Mouse (Mus musculus) T-cell, adult 2 months (primary cell): Measurements from ENCODE around the gene Rexo5.

Experiments used
- DNase-seq: peaks from one replicate; pipeline ENCODE4 v3.0.0; 2022; ENCODE audit warnings: low spot score

Gene Rexo5

DNA sequence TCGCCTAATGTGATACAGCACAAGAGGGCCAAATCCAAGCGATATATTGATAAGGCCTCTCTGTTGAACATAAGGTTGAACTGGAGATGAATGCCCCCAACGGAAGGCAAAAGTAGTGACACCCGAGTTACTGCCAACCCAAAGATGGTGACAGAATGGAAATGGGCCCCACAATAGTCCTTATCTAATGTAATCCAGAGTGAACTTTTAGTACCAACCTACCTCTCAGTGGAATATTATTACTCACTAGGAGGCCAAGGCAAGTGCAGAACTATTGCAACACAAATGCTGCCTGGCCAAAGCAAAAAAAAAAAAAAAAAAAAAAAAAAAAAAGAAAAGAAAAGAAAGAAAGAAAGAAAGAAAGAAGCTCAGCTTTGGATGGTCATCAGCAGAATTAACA lies 98.9 kb downstream of the Rexo5 start:
- DNase-seq = no peak

DNA sequence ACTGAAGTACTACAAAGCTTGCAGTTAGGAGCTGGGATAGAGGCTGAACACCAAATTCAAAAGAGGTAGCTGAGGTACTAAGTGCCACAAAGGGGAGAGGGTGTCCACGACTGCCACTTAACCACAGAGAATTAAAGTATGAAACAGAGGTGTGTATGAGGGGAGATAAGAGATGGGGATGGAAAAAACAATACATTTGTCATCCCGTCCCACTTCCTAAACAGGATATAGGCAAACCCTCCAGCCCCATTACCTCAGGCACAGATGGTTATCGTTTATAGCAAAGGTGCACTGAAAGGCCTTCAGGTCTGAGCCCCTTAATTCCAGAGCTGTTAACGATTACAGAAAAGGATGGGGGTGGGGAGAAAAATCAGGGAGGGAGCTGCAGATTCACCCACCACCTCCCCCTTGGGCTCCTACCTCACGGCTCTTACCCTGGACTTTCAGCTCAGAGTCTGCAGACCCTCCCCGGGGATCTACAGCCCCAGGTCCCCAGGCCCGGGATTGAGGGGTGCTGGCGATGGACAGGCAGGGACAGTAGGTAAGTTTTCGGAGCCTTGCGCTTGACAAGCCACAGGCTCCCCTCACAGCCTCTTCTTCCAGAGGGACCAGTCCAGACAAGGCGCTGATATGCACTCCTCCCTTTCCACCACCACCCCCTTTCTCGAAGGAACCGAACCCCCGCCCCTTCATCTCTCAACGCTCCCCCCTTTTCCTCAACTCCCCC lies 101.2 kb downstream of the Rexo5 start:
- DNase-seq = peak; percentile 22

DNA sequence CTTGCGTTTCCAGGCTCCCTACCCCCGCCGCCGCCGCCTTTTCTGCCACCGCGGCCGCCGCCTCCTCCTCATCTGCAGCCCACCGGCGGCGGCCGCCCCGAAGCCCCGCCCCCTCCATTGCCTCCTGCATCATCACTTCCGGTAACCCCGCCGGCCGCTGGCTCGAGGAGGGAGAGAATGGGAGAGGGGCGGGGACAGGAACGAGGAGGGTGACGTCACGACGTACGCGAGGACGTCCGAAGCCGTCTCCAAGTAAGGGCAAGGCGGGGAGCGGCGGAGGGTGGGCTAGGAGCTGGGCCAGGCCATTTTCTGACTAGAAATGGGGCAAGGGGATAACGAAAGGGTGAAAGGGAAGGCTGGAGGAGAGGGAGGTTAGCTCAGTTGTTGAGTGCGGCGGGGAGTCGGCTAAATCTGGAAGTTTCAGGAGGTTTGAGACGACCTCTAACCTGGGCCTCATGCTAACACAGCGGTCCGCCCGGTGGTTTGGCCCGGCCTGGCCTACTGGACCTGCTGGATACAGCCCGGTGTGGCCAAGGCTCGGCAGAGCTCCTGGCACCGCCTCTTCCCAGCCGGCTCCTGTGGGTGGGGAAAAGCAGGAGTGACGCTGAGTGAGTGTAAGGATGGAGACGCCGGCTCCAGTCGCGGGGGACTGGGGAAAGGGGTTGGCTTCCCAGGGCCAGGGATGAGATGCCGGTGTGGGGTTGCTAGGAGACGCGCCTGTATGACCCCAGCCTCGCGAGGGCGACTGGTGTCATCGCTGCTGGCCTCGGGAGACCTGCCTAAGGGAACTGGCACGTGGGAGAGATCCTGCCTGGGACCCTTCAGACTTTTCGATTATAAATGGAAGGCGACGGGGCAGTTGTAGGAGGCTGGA lies 102.1 kb downstream of the Rexo5 start, which contains the start of the genes Lyrm1 and Dcun1d3:
Gene Lyrm1 (plus strand): TSS at position 223 of the 874 bp plus-strand sequence.
Gene Dcun1d3 (minus strand): TSS at position 660 of the 874 bp plus-strand sequence.
- peak; percentile 95 for DNase-seq

DNA sequence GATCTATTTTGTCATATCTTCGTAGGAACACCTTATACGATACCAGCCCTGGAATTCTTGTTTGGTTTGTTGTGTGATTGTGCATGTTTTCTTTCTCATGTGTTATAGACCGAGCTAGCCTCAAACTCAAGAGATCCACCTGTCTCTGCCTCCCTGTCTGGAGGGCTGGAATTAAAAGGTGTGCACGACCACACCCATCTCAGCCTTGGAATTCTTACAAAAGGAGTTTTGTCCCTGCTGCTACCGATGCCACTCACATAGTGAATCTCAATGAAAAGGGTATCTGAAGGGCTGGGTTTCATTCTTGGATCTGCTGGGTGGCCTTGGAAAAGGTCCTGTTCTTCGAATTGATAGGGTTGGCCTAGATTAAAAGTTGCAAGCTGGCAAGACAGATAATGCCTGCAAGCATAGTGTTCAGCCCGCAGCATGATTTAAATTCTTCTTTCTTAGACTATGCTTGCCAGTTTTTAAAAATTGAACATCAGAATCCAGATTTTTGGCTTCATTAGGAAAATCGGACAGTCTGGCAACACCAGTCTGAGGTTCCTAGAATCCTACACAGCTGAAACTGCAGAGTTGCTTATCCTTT lies 103.8 kb downstream of the Rexo5 start:
- no peak for DNase-seq

DNA sequence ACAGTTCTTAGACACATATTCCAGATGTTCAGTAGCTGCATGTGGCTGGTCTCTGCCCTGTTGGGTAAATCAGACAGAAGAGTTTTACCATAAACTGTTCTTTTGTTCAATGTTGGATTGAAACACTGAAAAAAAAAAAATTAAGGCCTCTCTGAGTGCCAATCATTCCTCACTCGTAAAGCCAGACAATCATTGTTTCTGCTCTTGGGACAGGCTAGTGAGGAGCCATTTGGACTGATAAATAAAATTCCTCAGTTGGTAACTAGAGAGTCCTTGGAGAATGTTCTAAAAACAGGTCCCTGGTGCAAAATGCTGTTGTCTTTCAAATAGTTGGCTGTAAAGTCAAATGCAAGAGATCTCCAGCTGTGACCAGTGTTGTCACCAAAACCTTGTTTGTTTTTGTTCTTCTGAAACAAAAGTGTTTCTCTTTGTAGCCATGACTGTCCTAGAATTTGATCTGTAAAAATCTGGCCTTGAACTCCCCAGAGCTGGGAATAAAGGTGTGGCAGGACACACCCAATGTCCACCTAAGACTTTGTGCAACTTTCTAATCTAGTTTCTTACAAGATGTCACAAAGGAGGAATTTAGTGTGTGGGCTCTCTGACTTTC lies 104.5 kb downstream of the Rexo5 start:
- DNase-seq = no peak
